Mouse (Mus musculus) neural tube, embryonic 11.5 days (tissue): ENCODE data around the gene Plekhn1. TPM values are rescaled to one million over a fixed set of nuclear protein-coding genes. Genes with fewer than 3 reads are reported as not detected.

Experiments used
- ATAC-seq: fragments of 200-750 bp; cut with Nextera tagmentation; 2 replicates; pipeline ENCODE4 v1.8.0; 2017; ENCODE audit warnings: moderate number of reproducible peaks, mild to moderate bottlenecking, moderate TSS enrichment, moderate library complexity; ENCODE audit not compliant: insufficient read depth, low FRiP score, low TSS enrichment
- DNase-seq: peaks from one replicate; pipeline ENCODE4 v3.0.0-alpha.2; 2015; ENCODE audit warnings: low spot score
- H3K27ac ChIP-seq: fragments of 300-500 bp; sonication (generic); 2 replicates; pipeline ENCODE4 v1.5.1; 2014; ENCODE audit warnings: low read depth, mild to moderate bottlenecking, low read length
- H3K27me3 ChIP-seq: fragments of 300-500 bp; sonication (generic); 2 replicates; pipeline ENCODE4 v1.6.1; 2014; ENCODE audit warnings: mild to moderate bottlenecking, low read length, mixed read lengths; ENCODE audit not compliant: control insufficient read depth, insufficient read depth
- H3K36me3 ChIP-seq: fragments of 300-500 bp; sonication (generic); 2 replicates; pipeline ENCODE4 v1.6.1; 2014; ENCODE audit warnings: mild to moderate bottlenecking, low read length, moderate library complexity, mixed read lengths; ENCODE audit not compliant: control insufficient read depth, insufficient read depth
- H3K4me1 ChIP-seq: fragments of 300-500 bp; sonication (generic); 2 replicates; pipeline ENCODE4 v1.6.1; 2014; ENCODE audit warnings: low read length, mixed read lengths; ENCODE audit not compliant: control insufficient read depth, insufficient read depth
- H3K4me2 ChIP-seq: fragments of 300-500 bp; sonication (generic); 2 replicates; pipeline ENCODE4 v1.6.1; 2014; ENCODE audit warnings: low read depth, mild to moderate bottlenecking, moderate library complexity
- H3K4me3 ChIP-seq: fragments of 300-500 bp; sonication (generic); 2 replicates; pipeline ENCODE4 v1.5.1; 2014; ENCODE audit warnings: low read depth, low read length
- H3K9ac ChIP-seq: fragments of 300-500 bp; sonication (generic); 2 replicates; pipeline ENCODE4 v1.6.1; 2014; ENCODE audit warnings: mild to moderate bottlenecking, low read length
- H3K9me3 ChIP-seq: fragments of 300-500 bp; sonication (generic); 2 replicates; pipeline ENCODE4 v1.6.1; 2016; ENCODE audit warnings: low read length; ENCODE audit not compliant: control insufficient read depth
- WGBS: fragments of 180-500 bp; shearing (Covaris S2); extraction: QIAGEN DNeasy Blood & Tissue Kit; methylation state at CpG from one replicate; pipeline ENCODE4 v1.1.7; 2014; 5-methylcytosine and 5-hydroxymethylcytosine counted together
- polyA plus RNA-seq: library from polyadenylated mRNA; unstranded; fragments of >200 nt; fragmentation: Nextera tagmentation; extraction: Ambion mirVana; gene quantifications from 2 replicates; pipeline ENCODE4 v1.2.1, GENCODE M21; 2014

The Plekhn1 gene
- polyA plus RNA-seq, 1 experiment from 2014 or later: 21.6 TPM

DNA sequence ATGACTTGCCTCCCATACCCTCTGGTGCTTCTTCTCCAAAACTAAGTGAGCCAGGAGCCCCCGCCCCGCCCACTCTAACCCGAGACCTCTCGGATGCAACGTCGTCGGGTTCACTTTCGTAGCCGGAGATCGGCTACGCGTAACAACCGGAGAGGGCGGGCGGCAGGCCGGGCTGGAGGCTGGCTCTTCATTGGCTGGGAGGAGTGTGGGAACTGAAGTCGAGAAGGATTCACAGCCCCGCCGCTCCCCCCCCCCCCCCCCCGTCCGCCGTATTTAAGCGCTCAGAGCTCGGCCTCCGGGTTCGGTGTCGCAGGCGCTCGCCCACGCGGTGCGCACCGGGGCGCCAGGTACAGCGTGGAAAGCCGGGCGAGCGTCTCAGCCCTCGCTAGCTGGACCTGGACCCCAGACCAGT, 31.6 kb downstream of the Plekhn1 start, which contains the start of gene AW011738:
AW011738 (plus strand) TSS at position 304 of the 412 bp plus-strand sequence.
- Histone ChIP-seq H3K4me3 (peak within 1 kb of the TSS; percentile 62), H3K4me1 (peaks cover 12% of the 10 kb centered on the region), H3K9ac (peak within 1 kb of the TSS; percentile 79), H3K36me3 (no peaks in the 10 kb centered on the region), H3K9me3 (no peaks in the 10 kb centered on the region), H3K4me2 (peak within 1 kb of the TSS; percentile 97), H3K27me3 (no peaks in the 10 kb centered on the region), H3K27ac (peak within 1 kb of the TSS; percentile 49; the same call in 1 of the 2 replicates)
- DNase-seq: peak; percentile 82
- peak; percentile 80 for ATAC-seq
- 1% methylated on average over 30 of the region's 39 CpGs for WGBS

- H3K9ac ChIP-seq: peak overlapping the region; percentile 32; the same call in 1 of the 2 replicates
- peaks cover 12% of the 10 kb centered on the region for H3K4me1 ChIP-seq
- H3K27me3 ChIP-seq: no peaks in the 10 kb centered on the region
- 49% methylated on average over 12 of the region's 12 CpGs for WGBS
- ATAC-seq (no peak), DNase-seq (peak; percentile 10)
- peak overlapping the region; percentile 97 for H3K4me2 ChIP-seq
- H3K36me3 ChIP-seq: no peaks in the 10 kb centered on the region
- no peak overlapping the region for H3K27ac ChIP-seq
- peak overlapping the region; percentile 62 for H3K4me3 ChIP-seq
- no peaks in the 10 kb centered on the region for H3K9me3 ChIP-seq
Observed at GRCm38 (mm10) chr4:156202462-156202893, 32.2 kb downstream of the Plekhn1 start.

DNA sequence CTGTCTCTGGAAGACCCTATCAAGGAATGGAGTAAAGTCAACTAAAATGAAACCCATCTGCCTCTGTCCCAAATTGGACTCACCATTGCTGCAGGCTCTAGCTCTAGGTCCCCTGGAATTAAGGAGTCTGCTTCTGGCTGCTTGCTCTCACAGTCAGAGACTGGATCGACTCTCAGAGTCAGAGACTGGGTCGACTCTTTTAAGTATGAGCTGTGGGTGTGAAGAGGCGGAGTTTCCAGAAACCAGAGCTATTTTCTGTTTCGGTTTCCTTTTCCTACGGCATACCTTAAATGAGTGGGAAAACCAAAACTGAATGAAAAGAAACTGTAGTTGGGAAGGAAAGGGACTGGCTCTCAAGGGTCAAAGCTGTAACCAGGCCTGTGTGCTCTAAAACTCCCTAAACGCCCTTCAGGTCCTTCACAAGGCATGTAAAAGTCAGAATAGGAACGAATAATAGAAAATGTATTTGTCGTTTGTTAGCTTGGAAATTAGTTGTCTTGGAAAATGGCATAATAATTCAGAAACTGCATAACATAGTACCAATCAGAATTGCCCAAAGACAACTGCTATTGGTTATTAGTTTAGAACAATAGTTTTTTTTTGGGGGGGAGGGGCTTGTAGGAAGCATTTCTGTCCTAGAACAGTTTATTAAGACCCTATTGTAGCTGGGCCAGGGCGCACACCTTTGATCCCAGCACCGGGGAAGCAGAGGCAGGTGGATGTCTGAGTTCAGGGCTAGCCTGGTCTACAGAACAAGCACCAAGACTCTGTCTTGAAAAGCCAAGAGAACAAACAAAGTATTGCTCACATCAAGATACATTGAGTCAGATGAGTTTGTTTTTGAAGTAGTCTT, 33.8 kb downstream of the Plekhn1 start, which contains the start of gene Isg15:
Isg15 (minus strand) TSS at position 196 of the 853 bp plus-strand sequence.
- H3K27me3 ChIP-seq: no peaks in the 10 kb centered on the region
- no peak within 1 kb of the TSS for H3K4me3 ChIP-seq
- no peak within 1 kb of the TSS for H3K9ac ChIP-seq
- ATAC-seq (no peak), DNase-seq (no peak)
- H3K9me3 ChIP-seq: no peaks in the 10 kb centered on the region
- H3K36me3 ChIP-seq: no peaks in the 10 kb centered on the region
- WGBS: 68% methylated on average over 10 of the region's 10 CpGs
- H3K27ac ChIP-seq: no peak within 1 kb of the TSS
- no peak within 1 kb of the TSS for H3K4me2 ChIP-seq
- H3K4me1 ChIP-seq: peaks cover 12% of the 10 kb centered on the region

GRCm38 (mm10) chr4:156197829-156198205, 36.8 kb downstream of the Plekhn1 start:
- Histone ChIP-seq H3K4me3 (peak overlapping the region; percentile 84), H3K4me1 (peaks cover 27% of the 10 kb centered on the region), H3K9ac (peak overlapping the region; percentile 50), H3K4me2 (peak overlapping the region; percentile 40), H3K9me3 (no peaks in the 10 kb centered on the region), H3K27me3 (no peaks in the 10 kb centered on the region), H3K36me3 (peaks cover 4% of the 10 kb centered on the region), H3K27ac (peak overlapping the region; percentile 93)
- WGBS: 0% methylated on average over 26 of the region's 26 CpGs
- DNase-seq (peak; percentile 96), ATAC-seq (peak; percentile 95)

- Histone ChIP-seq H3K27ac (peak within 1 kb of the TSS; percentile 93), H3K9me3 (no peaks in the 10 kb centered on the region), H3K36me3 (peaks cover 4% of the 10 kb centered on the region), H3K4me3 (peak within 1 kb of the TSS; percentile 84), H3K4me2 (peak within 1 kb of the TSS; percentile 80), H3K27me3 (no peaks in the 10 kb centered on the region), H3K4me1 (peaks cover 23% of the 10 kb centered on the region), H3K9ac (peak within 1 kb of the TSS; percentile 72)
- ATAC-seq (peak; percentile 78), DNase-seq (no peak)
- 0% methylated on average over 35 of the region's 88 CpGs for WGBS
Observed at GRCm38 (mm10) chr4:156197131-156197828, 37.4 kb downstream of the Plekhn1 start, which contains the start of gene Agrn. Gene Agrn (minus strand): TSS chr4:156197488.

GRCm38 (mm10) chr4:156195927-156196870, 38.5 kb downstream of the Plekhn1 start:
- Histone ChIP-seq H3K27ac (peak overlapping the region; percentile 40; the same call in 1 of the 2 replicates), H3K27me3 (no peaks in the 10 kb centered on the region), H3K36me3 (peaks cover 4% of the 10 kb centered on the region), H3K4me3 (peak overlapping the region; percentile 84), H3K9ac (peak overlapping the region; percentile 72), H3K4me1 (peaks cover 23% of the 10 kb centered on the region), H3K9me3 (no peaks in the 10 kb centered on the region), H3K4me2 (peak overlapping the region; percentile 80)
- DNase-seq (peak; percentile 66), ATAC-seq (no peak)
- WGBS: 5% methylated on average over 35 of the region's 35 CpGs

GRCm38 (mm10) chr4:156194346-156194745, 40.3 kb downstream of the Plekhn1 start:
- ATAC-seq: no peak
- Histone ChIP-seq H3K27ac (no peak overlapping the region), H3K4me2 (no peak overlapping the region; the same call in 1 of the 2 replicates), H3K4me1 (peaks cover 40% of the 10 kb centered on the region), H3K4me3 (0 out of 2 replicates have a peak overlapping the region, but pooled peaks have one; percentile 8), H3K36me3 (peaks cover 6% of the 10 kb centered on the region), H3K9ac (peak overlapping the region; percentile 27; the same call in 1 of the 2 replicates), H3K9me3 (no peaks in the 10 kb centered on the region), H3K27me3 (no peaks in the 10 kb centered on the region)
- 23% methylated on average over 6 of the region's 6 CpGs for WGBS
- no peak for DNase-seq

GRCm38 (mm10) chr4:156193906-156194305, 40.8 kb downstream of the Plekhn1 start:
- peaks cover 6% of the 10 kb centered on the region for H3K36me3 ChIP-seq
- no peak overlapping the region for H3K4me3 ChIP-seq
- H3K9ac ChIP-seq: no peak overlapping the region
- ATAC-seq (no peak), DNase-seq (no peak)
- 63% methylated on average over 5 of the region's 5 CpGs for WGBS
- peaks cover 45% of the 10 kb centered on the region for H3K4me1 ChIP-seq
- no peak overlapping the region; the same call in 1 of the 2 replicates for H3K4me2 ChIP-seq
- H3K9me3 ChIP-seq: no peaks in the 10 kb centered on the region
- H3K27me3 ChIP-seq: no peaks in the 10 kb centered on the region
- H3K27ac ChIP-seq: no peak overlapping the region
